Mouse (Mus musculus) cerebellum, adult 2 months (tissue): ENCODE results near the gene Kcnj16. TPM values are rescaled to one million over a fixed set of nuclear protein-coding genes. Genes with fewer than 3 reads are reported as not detected.

Experiments
- DNase-seq, 2 experiments: peaks; one replicate each; pipeline ENCODE4 v3.0.0; 2021
- H3K27ac ChIP-seq: fragments of 200-500 bp; 2 replicates; pipeline ENCODE4 v1.5.1; 2012; ENCODE audit warnings: low read length, control low read depth, inconsistent platforms; ENCODE audit not compliant: insufficient read depth
- H3K27me3 ChIP-seq: fragments of 200-500 bp; 2 replicates; pipeline ENCODE4 v1.6.1; 2012; ENCODE audit warnings: inconsistent platforms, mild to moderate bottlenecking, low read length, moderate library complexity; ENCODE audit not compliant: control insufficient read depth, insufficient read depth
- H3K4me1 ChIP-seq: fragments of 200-500 bp; 2 replicates; pipeline ENCODE4 v1.6.1; 2011; ENCODE audit warnings: low read length; ENCODE audit not compliant: control insufficient read depth, insufficient read depth
- H3K4me3 ChIP-seq: fragments of 200-500 bp; replicated peaks from 2 replicates; pipeline ENCODE3; 2011; ENCODE audit warnings: mild to moderate bottlenecking, low read depth, low read length, control low read depth; ENCODE audit not compliant: insufficient read depth
- CTCF ChIP-seq: fragments of 200-500 bp; IDR thresholded peaks from 2 replicates; pipeline ENCODE4 v1.5.1; 2011; ENCODE audit warnings: low read depth, mild to moderate bottlenecking, control low read depth, low read length, moderate library complexity, borderline replicate concordance; ENCODE audit not compliant: insufficient read depth
- POLR2A ChIP-seq: fragments of 200-500 bp; IDR thresholded peaks from 2 replicates; pipeline ENCODE4 v1.6.1; 2011; ENCODE audit warnings: low read length, control low read depth, borderline replicate concordance; ENCODE audit not compliant: insufficient read depth
- polyA plus RNA-seq: library from polyadenylated mRNA; depleted of rRNA; stranded (reverse); fragments of >200 nt; gene quantifications from 2 replicates; pipeline ENCODE4 v1.2.3, GENCODE M21; 2012; rRNA removed

Kcnj16 gene
- polyA plus RNA-seq, 1 experiment = 20.0 TPM

- no peak overlapping the region for H3K4me3 ChIP-seq
- no peaks in the 10 kb centered on the region for H3K27me3 ChIP-seq
- no peak overlapping the region for H3K27ac ChIP-seq
- DNase-seq = peak in 1 of 2 experiments; percentile 37
- TF ChIP-seq POLR2A = no peak
- no peak for TF ChIP-seq CTCF
- no peaks in the 10 kb centered on the region for H3K4me1 ChIP-seq
Measured at GRCm38 (mm10) chr11:111074131-111074530, 106.3 kb downstream of the Kcnj16 start.

Other genes with a start within 250 kb of the Kcnj16 start
- gene Kcnj2, start 98.1 kb downstream of the Kcnj16 start, polyA plus RNA-seq = 2.7 and 3.8 TPM in 2 replicates